Comparison of ENCODE assay signal across 8 mouse cellular contexts in the genomic region with DNA sequence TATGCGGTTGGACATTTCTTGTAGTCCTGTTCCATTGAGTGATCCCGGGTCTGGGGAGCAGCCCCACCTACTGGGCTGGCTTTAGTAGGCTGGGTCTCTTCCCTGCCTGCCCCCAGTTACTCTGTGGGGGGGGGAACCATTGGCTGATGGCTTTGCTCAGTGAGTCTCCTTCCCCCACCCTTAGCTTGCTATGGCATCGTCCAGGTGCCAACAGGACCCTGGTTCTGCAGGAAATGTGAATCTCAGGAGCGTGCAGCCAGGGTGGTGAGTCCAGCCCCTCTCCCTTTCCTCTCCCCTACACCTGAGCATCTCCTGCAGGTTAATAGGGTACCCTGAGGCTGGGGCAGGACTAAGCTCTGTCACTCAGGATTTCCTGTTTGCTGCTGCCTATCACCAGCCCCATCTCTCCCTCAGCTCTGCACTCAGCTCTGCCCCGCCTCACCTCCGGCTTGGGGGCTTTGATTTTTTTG. TPM values are rescaled to one million over a fixed set of nuclear protein-coding genes. Genes with fewer than 3 reads are reported as not detected.
DNase-seq lines count a peak whose midpoint lies in the region; ATAC-seq and TF ChIP-seq lines count a peak whose summit lies in the region.

No protein-coding gene starts in this region.

- H3ac ChIP-seq in myocyte (ENCODE audit: control insufficient read depth, insufficient read length): no peak overlapping the region

- H3K79me2 ChIP-seq in myocyte (ENCODE audit: control insufficient read depth, insufficient read depth): peaks cover 12% of the 10 kb centered on the region

- peak overlapping the region; percentile 84 for H3K4me2 ChIP-seq in neural tube, embryonic 11.5 days (ENCODE audit: low read depth)
- peak overlapping the region; percentile 89 for H3K4me2 ChIP-seq in forebrain, embryonic 12.5 days
- H3K4me2 ChIP-seq in kidney, postnatal 0 days (ENCODE audit: low read length): peak overlapping the region; percentile 88
- H3K4me2 ChIP-seq in myocyte (ENCODE audit: low read depth): peak overlapping the region; percentile 72

- no peak for DNase-seq in neural tube, embryonic 11.5 days (ENCODE audit: low spot score)
- no peak for DNase-seq in neural tube, embryonic 10.5 days (ENCODE audit: extremely low spot score, low spot score)
- DNase-seq in kidney, postnatal 0 days (ENCODE audit: low spot score): no peak
- no peak for DNase-seq in urinary bladder, postnatal 25 days (ENCODE audit: low spot score)
- no peak for DNase-seq in frontal cortex, adult 2 months (ENCODE audit: extremely low spot score in 1 of 2, low spot score in 1 of 2)
- no peak for DNase-seq in layer of hippocampus, postnatal 10 days (ENCODE audit: low spot score in 2 of 2)

- H3K27me3 ChIP-seq in neural tube, embryonic 11.5 days (ENCODE audit: control insufficient read depth, insufficient read depth, low read length): peaks cover 23% of the 10 kb centered on the region
- H3K27me3 ChIP-seq in forebrain, embryonic 12.5 days: peaks cover 23% of the 10 kb centered on the region
- no peaks in the 10 kb centered on the region for H3K27me3 ChIP-seq in kidney, postnatal 0 days (ENCODE audit: insufficient read depth, low read length)
- H3K27me3 ChIP-seq in myocyte (ENCODE audit: control insufficient read depth, insufficient read depth, insufficient read length): no peaks in the 10 kb centered on the region

- peaks cover 3% of the 10 kb centered on the region for H3K36me3 ChIP-seq in neural tube, embryonic 11.5 days (ENCODE audit: control insufficient read depth, insufficient read depth, low read length)
- H3K36me3 ChIP-seq in forebrain, embryonic 12.5 days (replicated peaks): peaks cover 42% of the 10 kb centered on the region
- peaks cover 17% of the 10 kb centered on the region for H3K36me3 ChIP-seq in kidney, postnatal 0 days (ENCODE audit: insufficient read depth, low read length)
- H3K36me3 ChIP-seq in myocyte (ENCODE audit: control insufficient read depth, insufficient read depth): no peaks in the 10 kb centered on the region

- H3K27ac ChIP-seq in neural tube, embryonic 11.5 days (ENCODE audit: low read depth, low read length): no peak overlapping the region
- H3K27ac ChIP-seq in forebrain, embryonic 12.5 days: peak overlapping the region; percentile 90; the same call in 1 of the 2 replicates
- H3K27ac ChIP-seq in kidney, postnatal 0 days: no peak overlapping the region

- TF ChIP-seq CTCF in kidney, postnatal 0 days (IDR thresholded peaks at IDR 0.05; ENCODE audit: low read depth): peak; percentile 42

- peaks cover 20% of the 10 kb centered on the region for H3K4me1 ChIP-seq in neural tube, embryonic 11.5 days (ENCODE audit: control insufficient read depth, insufficient read depth, low read length)
- H3K4me1 ChIP-seq in forebrain, embryonic 12.5 days: peaks cover 59% of the 10 kb centered on the region
- H3K4me1 ChIP-seq in kidney, postnatal 0 days (replicated peaks; ENCODE audit: insufficient read depth, low read length): peaks cover 22% of the 10 kb centered on the region

- peak overlapping the region; percentile 94 for H3K4me3 ChIP-seq in neural tube, embryonic 11.5 days (ENCODE audit: low read depth, low read length)
- peak overlapping the region; percentile 95 for H3K4me3 ChIP-seq in forebrain, embryonic 12.5 days (replicated peaks)
- peak overlapping the region; percentile 94 for H3K4me3 ChIP-seq in kidney, postnatal 0 days (replicated peaks; ENCODE audit: low read depth, low read length)
- peak overlapping the region; percentile 83 for H3K4me3 ChIP-seq in myocyte

- no peak for ATAC-seq in neural tube, embryonic 11.5 days (ENCODE audit: insufficient read depth, low FRiP score, low TSS enrichment)
- ATAC-seq in forebrain, embryonic 12.5 days (ENCODE audit: low FRiP score): no peak
- no peak for ATAC-seq in kidney, postnatal 0 days (replicated peaks; ENCODE audit: low FRiP score, low read depth)

- WGBS in neural tube, embryonic 11.5 days: 39% methylated on average over 6 of the region's 6 CpGs
- 28% methylated on average over 6 of the region's 6 CpGs for WGBS in forebrain, embryonic 12.5 days
- WGBS in kidney, postnatal 0 days: 30% methylated on average over 6 of the region's 6 CpGs

- H3K9ac ChIP-seq in neural tube, embryonic 11.5 days (ENCODE audit: low read length): no peak overlapping the region
- H3K9ac ChIP-seq in forebrain, embryonic 12.5 days: peak overlapping the region; percentile 94; the same call in 1 of the 2 replicates
- peak overlapping the region; percentile 86 for H3K9ac ChIP-seq in kidney, postnatal 0 days (ENCODE audit: low read depth, low read length)

- no peak for TF ChIP-seq POLR2A in myocyte (IDR thresholded peaks at IDR 0.05; ENCODE audit: insufficient read length, low read depth)

- H3K9me3 ChIP-seq in neural tube, embryonic 11.5 days (ENCODE audit: control insufficient read depth, low read length): no peaks in the 10 kb centered on the region
- no peaks in the 10 kb centered on the region for H3K9me3 ChIP-seq in forebrain, embryonic 12.5 days
- H3K9me3 ChIP-seq in kidney, postnatal 0 days (replicated peaks; ENCODE audit: low read length): no peaks in the 10 kb centered on the region

TF ChIP-seq in myocyte, 11 proteins besides CTCF, POLR2A, EP300 and RAD21:
- no peak for TF ChIP-seq MAX (IDR thresholded peaks at IDR 0.05; ENCODE audit: low read depth)
- no peak for TF ChIP-seq POLR2AphosphoS2 (IDR thresholded peaks at IDR 0.05; ENCODE audit: insufficient read length, low read depth)
- no peak for TF ChIP-seq TCF3 (IDR thresholded peaks at IDR 0.05; ENCODE audit: insufficient read length, low read depth)
- no peak for TF ChIP-seq MYOD1 (IDR thresholded peaks at IDR 0.05; ENCODE audit: control insufficient read depth in 1 of 3, insufficient read length in 2 of 3, low read depth in 2 of 3)
- TF ChIP-seq CEBPB (IDR thresholded peaks at IDR 0.05; ENCODE audit: insufficient read depth, poor library complexity, severe bottlenecking): no peak
- TF ChIP-seq REST (IDR thresholded peaks at IDR 0.05; ENCODE audit: insufficient read depth, insufficient read length): no peak
- no peak for TF ChIP-seq TCF12 (IDR thresholded peaks at IDR 0.05; ENCODE audit: insufficient read depth, poor library complexity, severe bottlenecking)
- TF ChIP-seq USF1 (IDR thresholded peaks at IDR 0.05; ENCODE audit: low read depth): no peak
- TF ChIP-seq MYOG (IDR thresholded peaks at IDR 0.05; ENCODE audit: control insufficient read depth in 1 of 3, insufficient read depth in 1 of 3, insufficient read length in 2 of 3, low read depth in 2 of 3): no peak
- TF ChIP-seq SRF (IDR thresholded peaks at IDR 0.05; ENCODE audit: control insufficient read depth, insufficient read length, low read depth): no peak
- no peak for TF ChIP-seq E2F4 (IDR thresholded peaks at IDR 0.05; ENCODE audit: insufficient read depth)

RNA-seq across cellular contexts. Expression of gene Mllt6, which starts 1.6 kb away (rescaled TPM):
- 3.9 and 4.5 TPM in 2 replicates for polyA plus RNA-seq in neural tube, embryonic 11.5 days (2014; fragmentation: Nextera tagmentation; extraction: Ambion mirVana)
- polyA plus RNA-seq in forebrain, embryonic 12.5 days (2016; fragmentation: Nextera tagmentation; extraction: Ambion mirVana): 3.3 and 3.7 TPM in 2 replicates
- polyA plus RNA-seq in kidney, postnatal 0 days (2015; fragmentation: Nextera tagmentation; extraction: Ambion mirVana): 2.3 TPM in 2 replicates
- polyA plus RNA-seq in myocyte (2012; fragmentation: generic; extraction: Trizol): 15.5 TPM
- polyA plus RNA-seq in frontal cortex, adult 2 months (2012; rRNA removed): 74.9 and 84.0 TPM in 2 replicates
- 10 to 100 TPM; 50.5 to 55.5 TPM for total RNA-seq in layer of hippocampus, postnatal 10 days (2021)

RNA-seq across cellular contexts. Expression of gene Cisd3, which starts 20.8 kb away (rescaled TPM):
- polyA plus RNA-seq in neural tube, embryonic 11.5 days (2014; fragmentation: Nextera tagmentation; extraction: Ambion mirVana): 20.2 and 21.1 TPM in 2 replicates
- polyA plus RNA-seq in forebrain, embryonic 12.5 days (2016; fragmentation: Nextera tagmentation; extraction: Ambion mirVana): 13.2 and 14.9 TPM in 2 replicates
- 69.2 and 70.9 TPM in 2 replicates for polyA plus RNA-seq in kidney, postnatal 0 days (2015; fragmentation: Nextera tagmentation; extraction: Ambion mirVana)
- 112 TPM for polyA plus RNA-seq in myocyte (2012; fragmentation: generic; extraction: Trizol)
- 51.9 and 54.8 TPM in 2 replicates for polyA plus RNA-seq in frontal cortex, adult 2 months (2012; rRNA removed)
- 10 to 100 TPM; 34.3 to 40.1 TPM for total RNA-seq in layer of hippocampus, postnatal 10 days (2021)

RNA-seq across cellular contexts. Expression of gene Epop, which starts 35.3 kb away (rescaled TPM):
- polyA plus RNA-seq in neural tube, embryonic 11.5 days (2014; fragmentation: Nextera tagmentation; extraction: Ambion mirVana): 9.7 and 11.0 TPM in 2 replicates
- polyA plus RNA-seq in forebrain, embryonic 12.5 days (2016; fragmentation: Nextera tagmentation; extraction: Ambion mirVana): 10.0 and 11.9 TPM in 2 replicates
- polyA plus RNA-seq in kidney, postnatal 0 days (2015; fragmentation: Nextera tagmentation; extraction: Ambion mirVana): 2.9 and 4.1 TPM in 2 replicates
- 3.3 TPM for polyA plus RNA-seq in myocyte (2012; fragmentation: generic; extraction: Trizol)
- 49.4 and 65.0 TPM in 2 replicates for polyA plus RNA-seq in frontal cortex, adult 2 months (2012; rRNA removed)
- 1 to 10 TPM; 7.4 to 9.8 TPM for total RNA-seq in layer of hippocampus, postnatal 10 days (2021)

RNA-seq across cellular contexts. Expression of gene Pcgf2, which starts 35.5 kb away (rescaled TPM):
- 17.5 and 17.8 TPM in 2 replicates for polyA plus RNA-seq in neural tube, embryonic 11.5 days (2014; fragmentation: Nextera tagmentation; extraction: Ambion mirVana)
- polyA plus RNA-seq in forebrain, embryonic 12.5 days (2016; fragmentation: Nextera tagmentation; extraction: Ambion mirVana): 24.2 TPM in 2 replicates
- 10.4 and 11.4 TPM in 2 replicates for polyA plus RNA-seq in kidney, postnatal 0 days (2015; fragmentation: Nextera tagmentation; extraction: Ambion mirVana)
- 24.3 TPM for polyA plus RNA-seq in myocyte (2012; fragmentation: generic; extraction: Trizol)
- 74.6 and 83.8 TPM in 2 replicates for polyA plus RNA-seq in frontal cortex, adult 2 months (2012; rRNA removed)
- 10 to 100 TPM; 51.0 to 52.0 TPM for total RNA-seq in layer of hippocampus, postnatal 10 days (2021)

RNA-seq across cellular contexts. Expression of gene Psmb3, which starts 38.4 kb away (rescaled TPM):
- 545 and 553 TPM in 2 replicates for polyA plus RNA-seq in neural tube, embryonic 11.5 days (2014; fragmentation: Nextera tagmentation; extraction: Ambion mirVana)
- 457 TPM in 2 replicates for polyA plus RNA-seq in forebrain, embryonic 12.5 days (2016; fragmentation: Nextera tagmentation; extraction: Ambion mirVana)
- 504 and 541 TPM in 2 replicates for polyA plus RNA-seq in kidney, postnatal 0 days (2015; fragmentation: Nextera tagmentation; extraction: Ambion mirVana)
- polyA plus RNA-seq in myocyte (2012; fragmentation: generic; extraction: Trizol): 694 TPM
- polyA plus RNA-seq in frontal cortex, adult 2 months (2012; rRNA removed): 241 and 243 TPM in 2 replicates
- total RNA-seq in layer of hippocampus, postnatal 10 days (2021): 100 to 1,000 TPM; 146 to 170 TPM
